Mouse (Mus musculus) kidney, postnatal 0 days (tissue): ENCODE results near the gene Snx9. TPM values are rescaled to one million over a fixed set of nuclear protein-coding genes. Genes with fewer than 3 reads are reported as not detected.

Source experiments
- ATAC-seq: fragments of 200-750 bp; cut with Nextera tagmentation; replicated peaks from 2 replicates; pipeline ENCODE4 v1.8.0; 2017; ENCODE audit warnings: low read depth, moderate number of reproducible peaks, moderate TSS enrichment, moderate library complexity; ENCODE audit not compliant: low FRiP score
- DNase-seq: peaks from one replicate; pipeline ENCODE4 v3.0.0-alpha.2; 2016; ENCODE audit warnings: low spot score
- H3K27ac ChIP-seq: fragments of 300-500 bp; sonication (generic); 2 replicates; pipeline ENCODE4 v1.5.1; 2014; ENCODE audit warnings: mild to moderate bottlenecking
- H3K27me3 ChIP-seq: fragments of 300-500 bp; sonication (generic); 2 replicates; pipeline ENCODE4 v1.6.1; 2014; ENCODE audit warnings: low read length, mixed read lengths; ENCODE audit not compliant: insufficient read depth
- H3K36me3 ChIP-seq: fragments of 300-500 bp; sonication (generic); 2 replicates; pipeline ENCODE4 v1.6.1; 2014; ENCODE audit warnings: low read length, mixed read lengths; ENCODE audit not compliant: insufficient read depth
- H3K4me1 ChIP-seq: fragments of 300-500 bp; sonication (generic); replicated peaks from 2 replicates; pipeline ENCODE4 v1.6.1; 2014; ENCODE audit warnings: antibody characterized with exemption, low read length, mixed read lengths; ENCODE audit not compliant: insufficient read depth
- H3K4me2 ChIP-seq: fragments of 300-500 bp; sonication (generic); 2 replicates; pipeline ENCODE4 v1.6.1; 2014; ENCODE audit warnings: mild to moderate bottlenecking, low read length, moderate library complexity, mixed read lengths
- H3K4me3 ChIP-seq: fragments of 300-500 bp; sonication (generic); replicated peaks from 2 replicates; pipeline ENCODE4 v1.5.1; 2014; ENCODE audit warnings: low read depth, low read length
- H3K9ac ChIP-seq: fragments of 300-500 bp; sonication (generic); 2 replicates; pipeline ENCODE4 v1.6.1; 2014; ENCODE audit warnings: low read depth, low read length
- H3K9me3 ChIP-seq: fragments of 300-500 bp; sonication (generic); replicated peaks from 2 replicates; pipeline ENCODE4 v1.6.1; 2016; ENCODE audit warnings: low read length, inconsistent platforms, mixed read lengths
- CTCF ChIP-seq: IDR thresholded peaks from 2 replicates; pipeline ENCODE4 v1.5.1; 2016; ENCODE audit warnings: antibody characterized with exemption, low read depth, mild to moderate bottlenecking, moderate library complexity
- WGBS: fragments of 180-500 bp; shearing (Covaris S2); extraction: QIAGEN DNeasy Blood & Tissue Kit; methylation state at CpG from one replicate; pipeline ENCODE4 v1.1.7; 2014; 5-methylcytosine and 5-hydroxymethylcytosine counted together
- polyA plus RNA-seq: library from polyadenylated mRNA; unstranded; fragments of >200 nt; fragmentation: Nextera tagmentation; extraction: Ambion mirVana; gene quantifications from 2 replicates; pipeline ENCODE4 v1.2.1, GENCODE M21; 2015

Snx9 gene
- polyA plus RNA-seq, 1 experiment from 2014 or later: 41.9 TPM

DNA sequence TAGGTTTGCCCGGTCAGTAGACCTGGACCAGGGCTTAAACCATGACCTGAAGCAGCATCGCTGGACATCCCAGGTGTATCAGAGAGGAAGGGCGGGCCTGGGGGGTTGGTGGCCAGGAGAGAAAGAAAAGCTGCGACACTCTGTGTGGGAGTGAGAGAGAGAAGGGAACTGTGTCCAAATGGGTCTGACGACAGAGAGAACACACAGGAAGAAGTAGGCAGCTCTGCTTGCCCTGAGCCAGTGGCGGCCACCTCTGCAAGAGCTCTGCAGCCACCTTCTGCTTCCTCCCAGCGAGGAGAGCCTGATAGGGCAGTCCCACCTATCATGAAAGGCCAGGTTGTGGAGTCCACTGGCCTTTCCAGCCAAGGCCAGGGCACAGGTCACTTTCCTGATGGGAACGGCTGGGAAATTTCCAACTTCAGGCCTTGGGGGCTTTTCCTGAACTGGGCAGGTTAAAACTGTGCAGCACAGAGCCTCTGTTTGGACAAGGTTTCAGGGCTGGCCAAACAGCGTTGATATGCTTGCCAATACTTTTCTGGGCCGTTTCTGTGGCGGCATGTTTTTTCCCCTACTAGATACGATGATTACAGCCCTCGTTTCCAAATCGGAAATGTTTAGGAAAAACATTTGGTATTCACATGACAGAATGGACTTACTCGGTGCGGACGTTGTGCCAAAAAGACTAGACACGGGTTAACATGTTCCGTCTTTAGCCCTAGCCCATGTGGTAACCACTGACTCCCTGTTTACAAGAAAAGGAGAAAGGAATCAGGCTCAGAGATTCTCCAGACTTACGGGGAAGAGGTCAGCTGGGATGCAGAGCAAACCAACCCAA is 135.3 kb downstream of the Snx9 start:
- H3K4me2 ChIP-seq: peak overlapping the region; percentile 48; the same call in 1 of the 2 replicates
- peaks cover 17% of the 10 kb centered on the region for H3K4me1 ChIP-seq
- WGBS: 57% methylated on average over 20 of the region's 20 CpGs
- H3K9ac ChIP-seq: no peak overlapping the region
- DNase-seq (no peak), ATAC-seq (no peak)
- TF ChIP-seq CTCF: no peak
- no peaks in the 10 kb centered on the region for H3K36me3 ChIP-seq
- H3K27me3 ChIP-seq: no peaks in the 10 kb centered on the region
- no peaks in the 10 kb centered on the region for H3K9me3 ChIP-seq
- no peak overlapping the region for H3K4me3 ChIP-seq
- no peak overlapping the region for H3K27ac ChIP-seq

DNA sequence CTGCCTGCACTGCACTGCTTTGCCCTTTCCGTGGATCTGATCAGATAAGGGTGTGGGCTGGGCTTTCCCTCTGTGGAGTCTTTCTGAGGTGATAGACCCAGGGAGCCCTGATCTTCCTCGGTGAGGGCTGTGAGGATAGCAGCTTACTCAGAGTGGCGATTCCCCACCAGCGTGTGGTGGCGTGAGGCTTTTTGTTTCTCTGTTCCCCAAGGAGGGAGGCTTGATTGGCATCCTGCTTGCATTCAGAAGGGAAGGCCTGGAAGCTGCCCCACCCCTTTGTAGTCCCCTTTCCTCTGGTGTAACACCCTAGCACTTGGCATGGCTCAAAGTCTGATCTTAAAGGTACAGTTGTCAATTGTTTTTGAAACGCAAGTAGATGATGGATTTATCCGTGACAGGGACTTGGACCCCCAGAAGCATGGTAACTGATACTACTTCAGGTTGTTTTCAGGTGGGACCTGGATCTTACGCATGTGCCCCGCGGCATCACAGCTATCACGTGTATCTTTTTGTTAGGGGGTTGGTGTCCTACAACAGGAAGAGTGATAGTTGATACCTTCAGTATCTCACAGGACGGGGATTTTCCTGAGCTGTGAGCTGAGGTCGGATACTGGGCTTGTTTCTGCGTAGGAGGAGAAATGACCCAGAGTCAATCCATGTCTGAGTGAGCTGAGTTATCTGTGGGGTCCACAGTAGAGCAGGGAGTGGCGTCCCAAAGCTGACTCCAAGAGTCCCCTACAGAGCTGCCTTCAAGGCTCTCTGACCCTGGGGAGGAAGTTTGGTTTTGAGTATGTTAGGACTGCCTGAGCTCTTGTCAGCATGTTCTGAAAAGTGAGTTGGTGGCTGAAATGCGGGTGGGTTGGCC is 136.2 kb downstream of the Snx9 start:
- no peaks in the 10 kb centered on the region for H3K27me3 ChIP-seq
- ATAC-seq: peak; percentile 10; the same call in 1 of the 2 replicates

GRCm38 (mm10) chr17:5977921-5978504 is 136.9 kb downstream of the Snx9 start:
- TF ChIP-seq CTCF: no peak
- Histone ChIP-seq H3K4me1 (peaks cover 17% of the 10 kb centered on the region), H3K36me3 (no peaks in the 10 kb centered on the region), H3K27me3 (no peaks in the 10 kb centered on the region), H3K9me3 (no peaks in the 10 kb centered on the region), H3K4me3 (no peak overlapping the region), H3K9ac (no peak overlapping the region), H3K27ac (peak overlapping the region; percentile 42; the same call in 1 of the 2 replicates), H3K4me2 (no peak overlapping the region)
- 68% methylated on average over 8 of the region's 8 CpGs for WGBS
- no peak for DNase-seq
- no peak for ATAC-seq

More for the DNA sequence above, 136.2 kb downstream of the Snx9 start:
- Histone ChIP-seq H3K9ac (no peak overlapping the region), H3K4me3 (no peak overlapping the region), H3K4me1 (peaks cover 17% of the 10 kb centered on the region), H3K9me3 (no peaks in the 10 kb centered on the region), H3K27ac (peak overlapping the region; percentile 42; the same call in 1 of the 2 replicates), H3K36me3 (no peaks in the 10 kb centered on the region), H3K4me2 (no peak overlapping the region)
- peak; percentile 50 for DNase-seq
- TF ChIP-seq CTCF: no peak
- WGBS: 39% methylated on average over 16 of the region's 16 CpGs

DNA sequence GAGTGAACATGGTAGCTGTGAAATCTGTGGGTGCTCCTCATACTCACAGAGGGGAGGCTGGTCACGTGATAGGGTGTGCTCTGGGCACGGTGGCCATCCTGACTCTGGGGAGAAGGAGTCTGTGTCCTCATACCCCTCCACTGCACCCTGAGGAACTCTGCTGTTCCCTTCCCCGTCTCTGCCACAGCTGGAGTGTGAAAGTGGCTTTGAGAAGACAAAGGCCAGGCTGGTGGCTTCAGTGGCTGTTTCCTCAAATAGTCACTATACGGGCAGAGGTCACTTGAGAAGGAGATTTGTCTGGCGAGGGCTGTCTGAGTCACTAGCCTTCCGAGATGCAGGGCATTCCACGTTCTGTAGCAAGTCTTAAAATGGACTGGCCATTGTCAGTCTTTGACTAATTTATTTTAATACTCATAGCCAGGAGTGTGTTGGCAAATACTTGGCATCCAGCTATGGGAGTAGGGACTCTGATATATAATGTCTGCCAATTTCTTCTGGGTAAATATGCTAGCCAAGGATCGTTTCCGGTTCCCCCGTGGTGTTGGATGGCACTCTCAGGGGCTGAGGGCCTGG is 137.5 kb downstream of the Snx9 start:
- H3K9me3 ChIP-seq: no peaks in the 10 kb centered on the region
- no peaks in the 10 kb centered on the region for H3K36me3 ChIP-seq
- 66% methylated on average over 10 of the region's 10 CpGs for WGBS
- H3K4me1 ChIP-seq: peaks cover 17% of the 10 kb centered on the region
- no peak for TF ChIP-seq CTCF
- H3K27me3 ChIP-seq: no peaks in the 10 kb centered on the region
- H3K4me3 ChIP-seq: no peak overlapping the region
- no peak overlapping the region for H3K4me2 ChIP-seq
- H3K27ac ChIP-seq: no peak overlapping the region
- ATAC-seq (no peak), DNase-seq (no peak)
- H3K9ac ChIP-seq: no peak overlapping the region

- Histone ChIP-seq H3K27ac (no peak overlapping the region), H3K9ac (no peak overlapping the region), H3K4me3 (no peak overlapping the region), H3K4me2 (no peak overlapping the region), H3K36me3 (no peaks in the 10 kb centered on the region), H3K9me3 (no peaks in the 10 kb centered on the region), H3K4me1 (peaks cover 9% of the 10 kb centered on the region; the same call in 1 of the 2 replicates), H3K27me3 (no peaks in the 10 kb centered on the region)
- TF ChIP-seq CTCF: peak; percentile 65
- peak; percentile 42 for DNase-seq
- 47% methylated on average over 6 of the region's 6 CpGs for WGBS
- ATAC-seq: no peak
Measured at GRCm38 (mm10) chr17:5980860-5981259, 139.7 kb downstream of the Snx9 start.

Other genes starting within 250 kb of the Snx9 start
- gene Synj2, start 100.0 kb downstream of the Snx9 start, polyA plus RNA-seq: 2.4 and 3.7 TPM in 2 replicates
- 2.2 and 2.4 TPM in 2 replicates for gene Serac1, start 238.4 kb downstream of the Snx9 start, polyA plus RNA-seq
- 188 TPM in 2 replicates for gene Gtf2h5, start 238.5 kb downstream of the Snx9 start, polyA plus RNA-seq